Mouse (Mus musculus) neural tube, embryonic 15.5 days (tissue): Measurements from ENCODE around the gene Shb. TPM values are rescaled to one million over a fixed set of nuclear protein-coding genes. Genes with fewer than 3 reads are reported as not detected.
"Not testable (repeated sequence)": the region's sequence is repeated elsewhere in the genome, so short reads cannot be mapped to it uniquely, and the experiment has no call there.

Experiments
- ATAC-seq: fragments of 200-750 bp; cut with Nextera tagmentation; 2 replicates; pipeline ENCODE4 v1.8.0; 2017; ENCODE audit warnings: mild to moderate bottlenecking, moderate TSS enrichment, moderate library complexity; ENCODE audit not compliant: low FRiP score
- H3K27ac ChIP-seq: fragments of 300-500 bp; sonication (generic); replicated peaks from 2 replicates; pipeline ENCODE4 v1.5.1; 2015; ENCODE audit warnings: mild to moderate bottlenecking, inconsistent platforms
- H3K27me3 ChIP-seq: fragments of 300-500 bp; sonication (generic); replicated peaks from 2 replicates; pipeline ENCODE4 v1.6.1; 2015; ENCODE audit warnings: inconsistent platforms
- H3K36me3 ChIP-seq: fragments of 300-500 bp; sonication (generic); 2 replicates; pipeline ENCODE4 v1.6.1; 2015; ENCODE audit warnings: inconsistent platforms
- H3K4me1 ChIP-seq: fragments of 300-500 bp; sonication (generic); 2 replicates; pipeline ENCODE4 v1.6.1; 2015; ENCODE audit warnings: inconsistent platforms
- H3K4me2 ChIP-seq: fragments of 300-500 bp; sonication (generic); 2 replicates; pipeline ENCODE4 v1.6.1; 2015; ENCODE audit warnings: inconsistent platforms, mild to moderate bottlenecking, moderate library complexity
- H3K4me3 ChIP-seq: fragments of 300-500 bp; sonication (generic); replicated peaks from 2 replicates; pipeline ENCODE4 v1.5.1; 2015; ENCODE audit warnings: mild to moderate bottlenecking, inconsistent platforms
- H3K9ac ChIP-seq: fragments of 300-500 bp; sonication (generic); replicated peaks from 2 replicates; pipeline ENCODE4 v1.6.1; 2015; ENCODE audit warnings: mild to moderate bottlenecking, inconsistent platforms
- H3K9me3 ChIP-seq: fragments of 300-500 bp; sonication (generic); replicated peaks from 2 replicates; pipeline ENCODE4 v1.6.1; 2016; ENCODE audit warnings: inconsistent platforms
- WGBS: fragments of 180-500 bp; shearing (Covaris S2); methylation state at CpG from one replicate; pipeline ENCODE4 v1.1.7; 2015; ENCODE audit warnings: mixed read lengths; 5-methylcytosine and 5-hydroxymethylcytosine counted together
- polyA plus RNA-seq: library from polyadenylated mRNA; unstranded; fragments of >200 nt; fragmentation: Nextera tagmentation; extraction: Ambion mirVana; gene quantifications from 2 replicates; pipeline ENCODE4 v1.2.1, GENCODE M21; 2015

Shb gene
- polyA plus RNA-seq, 1 experiment from 2014 or later = 3.9 TPM

DNA sequence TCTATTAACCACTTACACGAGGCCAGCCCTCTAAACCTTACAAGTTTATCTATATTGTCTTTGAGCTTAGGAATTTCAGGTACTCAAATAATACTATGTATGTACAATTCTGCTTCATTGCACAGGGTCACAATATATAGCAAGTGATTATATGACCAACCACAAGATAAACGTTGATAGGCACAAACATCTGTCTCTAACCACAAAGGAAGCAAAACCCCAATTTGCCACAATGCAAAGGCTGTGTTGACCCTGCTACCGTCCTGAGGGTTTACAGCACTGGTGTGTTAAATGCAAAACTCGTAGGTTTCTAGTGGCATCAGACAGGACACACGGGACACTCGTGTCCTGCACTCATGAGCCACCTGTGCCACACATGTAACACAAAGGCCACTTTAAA lies 136.1 kb downstream of the Shb start:
- peaks cover 33% of the 10 kb centered on the region for H3K36me3 ChIP-seq
- H3K9ac ChIP-seq = not testable (repeated sequence)
- 88% methylated on average over 6 of the region's 6 CpGs for WGBS

DNA sequence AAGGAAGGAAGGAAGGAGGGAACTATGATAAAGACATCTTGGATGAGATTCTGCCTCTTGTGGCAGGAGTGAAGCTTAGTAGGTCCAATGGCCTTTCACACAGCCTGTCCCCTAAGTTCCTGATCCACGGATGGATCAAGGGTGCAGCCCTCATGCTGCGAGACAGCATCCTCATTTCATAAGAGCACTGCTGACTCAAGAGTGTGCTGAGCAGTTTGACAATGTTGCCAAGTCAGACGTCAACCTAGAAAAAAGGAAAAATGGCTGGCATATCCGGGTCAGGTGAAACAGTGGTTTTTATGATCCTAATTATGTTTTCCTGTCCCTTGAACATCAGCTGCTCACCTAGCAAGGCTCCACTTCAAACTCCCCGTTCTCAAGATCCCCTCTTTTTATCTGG lies 138.6 kb downstream of the Shb start:
- H3K4me3 ChIP-seq = no peak overlapping the region
- ATAC-seq = no peak
- no peak overlapping the region for H3K27ac ChIP-seq
- H3K9ac ChIP-seq = no peak overlapping the region
- no peaks in the 10 kb centered on the region for H3K4me1 ChIP-seq
- no peaks in the 10 kb centered on the region for H3K27me3 ChIP-seq
- 83% methylated on average over 5 of the region's 5 CpGs for WGBS
- H3K9me3 ChIP-seq = no peaks in the 10 kb centered on the region
- peaks cover 17% of the 10 kb centered on the region for H3K36me3 ChIP-seq
- no peak overlapping the region for H3K4me2 ChIP-seq

More for the DNA sequence above, 136.1 kb downstream of the Shb start:
- not testable (repeated sequence) for H3K27me3 ChIP-seq, H3K27ac ChIP-seq, H3K4me2 ChIP-seq, H3K4me1 ChIP-seq, H3K4me3 ChIP-seq, ATAC-seq, H3K9me3 ChIP-seq

DNA sequence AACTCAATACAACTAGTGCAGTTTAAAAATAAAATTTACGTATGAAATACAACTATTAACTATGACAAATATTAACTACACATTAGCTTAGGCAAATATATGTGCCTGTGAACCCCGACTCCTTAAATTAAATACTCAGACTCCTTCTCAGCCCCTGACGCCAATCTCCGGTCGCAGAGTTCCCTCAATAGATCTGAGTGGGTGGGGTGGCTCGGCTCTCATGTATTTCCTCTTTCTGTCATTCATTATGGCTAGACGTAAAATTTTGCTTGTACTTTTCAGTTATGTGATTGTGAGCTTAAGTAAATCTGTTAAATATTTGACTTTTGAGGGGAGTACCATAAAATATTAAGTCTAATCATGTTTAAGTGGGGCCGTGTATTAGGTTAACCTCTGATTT lies 139.3 kb downstream of the Shb start:
- ATAC-seq = no peak

DNA sequence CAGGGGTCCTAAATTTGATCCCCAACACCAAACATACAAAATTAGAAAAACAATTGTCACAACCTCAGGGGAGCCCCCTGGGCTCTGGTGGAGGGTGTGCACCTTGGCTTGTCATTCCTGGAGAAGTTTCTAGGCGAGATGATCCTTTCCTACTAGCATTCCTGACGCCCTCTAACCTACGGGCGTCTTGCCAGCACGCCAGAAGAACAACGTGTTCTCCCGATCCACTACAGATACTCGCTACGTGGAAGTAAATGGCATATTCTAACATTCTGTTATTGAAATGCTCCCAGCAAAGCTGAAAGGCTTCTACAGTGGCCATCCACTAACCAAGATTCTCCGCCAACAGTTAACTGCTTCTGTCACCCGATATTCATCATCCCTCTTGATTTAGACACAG lies 139.7 kb downstream of the Shb start:
- Histone ChIP-seq H3K36me3 (peaks cover 7% of the 10 kb centered on the region; the same call in 1 of the 2 replicates), H3K27me3 (no peaks in the 10 kb centered on the region), H3K4me1 (no peaks in the 10 kb centered on the region), H3K9me3 (no peaks in the 10 kb centered on the region), H3K9ac (no peak overlapping the region), H3K4me2 (no peak overlapping the region), H3K4me3 (no peak overlapping the region), H3K27ac (no peak overlapping the region)
- 80% methylated on average over 11 of the region's 11 CpGs for WGBS
- no peak for ATAC-seq

More for the DNA sequence above, 139.3 kb downstream of the Shb start:
- no peaks in the 10 kb centered on the region for H3K27me3 ChIP-seq
- no peaks in the 10 kb centered on the region for H3K9me3 ChIP-seq
- 89% methylated on average over 8 of the region's 8 CpGs for WGBS
- no peak overlapping the region for H3K9ac ChIP-seq
- peaks cover 11% of the 10 kb centered on the region for H3K36me3 ChIP-seq
- no peak overlapping the region for H3K4me2 ChIP-seq
- H3K27ac ChIP-seq = no peak overlapping the region
- no peaks in the 10 kb centered on the region for H3K4me1 ChIP-seq
- no peak overlapping the region for H3K4me3 ChIP-seq

DNA sequence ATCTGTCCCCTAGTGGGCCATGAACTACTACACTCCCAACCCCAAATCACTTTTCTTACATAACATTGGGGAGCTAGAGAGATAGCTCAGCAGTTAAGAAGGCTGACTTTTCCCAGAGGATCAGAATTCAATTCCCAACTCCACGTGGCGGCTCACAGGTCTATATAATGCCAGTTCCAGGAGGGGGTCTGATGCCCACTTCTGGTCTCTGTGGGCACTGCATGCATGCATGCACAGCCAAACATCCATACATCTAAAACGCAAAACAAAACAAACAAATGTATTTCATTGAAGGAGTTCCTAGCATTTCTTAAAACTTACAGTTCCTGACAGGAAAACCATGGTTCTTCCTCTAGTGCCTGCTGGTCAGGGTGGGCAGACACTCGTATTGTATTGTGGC lies 140.2 kb downstream of the Shb start:
- no peak for ATAC-seq
- Histone ChIP-seq H3K27me3 (no peaks in the 10 kb centered on the region), H3K4me3 (no peak overlapping the region), H3K4me2 (no peak overlapping the region), H3K4me1 (no peaks in the 10 kb centered on the region), H3K27ac (no peak overlapping the region), H3K9ac (no peak overlapping the region), H3K9me3 (no peaks in the 10 kb centered on the region), H3K36me3 (peaks cover 5% of the 10 kb centered on the region; the same call in 1 of the 2 replicates)
- 73% methylated on average over 4 of the region's 4 CpGs for whole genome bisulfite sequencing

DNA sequence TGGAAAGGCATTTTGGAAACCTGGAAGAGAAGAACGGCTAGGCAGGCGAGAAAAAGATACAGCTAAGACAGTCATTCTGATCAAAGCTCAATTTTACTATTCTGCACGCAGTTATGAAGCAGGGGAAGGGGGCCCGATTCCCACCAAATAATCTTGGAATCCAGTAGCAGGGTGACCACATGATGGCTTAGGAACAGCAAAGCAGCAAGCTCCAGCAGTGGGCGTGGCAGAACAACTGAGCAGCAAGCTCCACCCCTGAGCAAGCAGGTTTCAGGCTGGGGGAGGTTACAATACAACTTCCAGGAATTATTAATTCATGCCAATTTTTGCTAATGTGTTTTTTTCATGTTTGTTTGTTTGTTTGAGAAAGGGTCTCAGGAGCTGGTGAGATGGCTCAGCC lies 145.0 kb downstream of the Shb start:
- H3K36me3 ChIP-seq, H3K9ac ChIP-seq, H3K27ac ChIP-seq, H3K4me1 ChIP-seq, H3K27me3 ChIP-seq, H3K4me3 ChIP-seq, H3K9me3 ChIP-seq, H3K4me2 ChIP-seq, ATAC-seq: not testable (repeated sequence)
- WGBS = over 99% methylated on average over 5 of the region's 5 CpGs

DNA sequence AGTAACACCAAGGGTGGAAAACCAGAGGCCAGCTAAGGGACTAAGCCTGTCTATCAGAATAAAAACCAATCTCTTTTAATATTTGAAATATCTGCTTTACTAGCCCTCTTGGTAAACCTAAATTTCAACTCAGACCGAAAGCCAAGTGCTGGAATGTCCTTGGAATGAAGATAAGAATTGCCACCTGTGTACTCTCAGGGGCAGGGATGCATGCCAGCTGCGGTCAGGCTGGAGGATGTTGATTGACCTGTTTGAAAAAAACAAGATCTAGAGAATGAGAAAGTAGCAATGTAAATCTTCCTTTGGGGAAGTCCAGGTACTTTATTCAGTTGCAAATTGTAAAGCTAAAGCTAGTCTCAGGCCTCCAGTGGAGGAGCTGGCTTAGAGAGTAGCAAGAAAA lies 150.1 kb downstream of the Shb start:
- H3K27ac ChIP-seq, H3K36me3 ChIP-seq, H3K4me3 ChIP-seq, H3K4me1 ChIP-seq, H3K4me2 ChIP-seq, H3K27me3 ChIP-seq, H3K9me3 ChIP-seq, H3K9ac ChIP-seq, ATAC-seq: not testable (repeated sequence)
- WGBS = 79% methylated on average over 2 of the region's 2 CpGs

DNA sequence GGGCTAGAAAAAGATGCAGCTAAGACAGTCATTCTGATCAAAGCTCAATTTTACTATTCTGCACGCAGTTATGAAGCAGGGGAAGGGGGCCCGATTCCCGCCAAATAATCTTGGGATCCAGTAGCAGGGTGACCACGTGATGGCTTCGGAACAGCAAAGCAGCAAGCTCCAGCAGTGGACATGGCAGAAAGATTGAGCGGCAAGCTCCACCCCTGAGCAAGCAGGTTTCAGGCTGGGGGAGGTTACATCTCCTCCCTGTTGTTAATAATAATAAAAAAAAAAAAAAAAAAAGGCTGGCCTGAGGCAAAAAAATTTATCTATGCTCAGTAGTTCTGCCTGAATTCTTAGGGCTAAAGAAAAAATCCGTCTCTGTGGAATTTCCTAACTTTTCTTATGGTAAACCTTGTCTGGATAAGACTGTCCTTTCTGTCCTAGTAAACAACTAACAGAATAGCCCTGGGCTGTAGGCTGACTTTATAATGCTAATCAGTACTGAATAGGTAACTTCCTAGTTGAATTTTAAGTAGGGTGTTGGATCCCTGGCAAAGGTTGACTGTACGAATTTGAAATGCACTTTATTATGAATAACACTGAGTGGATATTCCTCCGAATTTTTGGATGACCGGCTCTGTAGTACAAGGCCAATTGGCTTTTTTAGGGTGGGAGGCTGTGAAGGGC lies 151.2 kb downstream of the Shb start:
- not testable (repeated sequence) for H3K4me2 ChIP-seq, H3K27me3 ChIP-seq, H3K27ac ChIP-seq, H3K9ac ChIP-seq, H3K4me1 ChIP-seq, H3K9me3 ChIP-seq, H3K4me3 ChIP-seq, ATAC-seq
- WGBS = 88% methylated on average over 10 of the region's 10 CpGs
- H3K36me3 ChIP-seq = peaks cover 11% of the 10 kb centered on the region

DNA sequence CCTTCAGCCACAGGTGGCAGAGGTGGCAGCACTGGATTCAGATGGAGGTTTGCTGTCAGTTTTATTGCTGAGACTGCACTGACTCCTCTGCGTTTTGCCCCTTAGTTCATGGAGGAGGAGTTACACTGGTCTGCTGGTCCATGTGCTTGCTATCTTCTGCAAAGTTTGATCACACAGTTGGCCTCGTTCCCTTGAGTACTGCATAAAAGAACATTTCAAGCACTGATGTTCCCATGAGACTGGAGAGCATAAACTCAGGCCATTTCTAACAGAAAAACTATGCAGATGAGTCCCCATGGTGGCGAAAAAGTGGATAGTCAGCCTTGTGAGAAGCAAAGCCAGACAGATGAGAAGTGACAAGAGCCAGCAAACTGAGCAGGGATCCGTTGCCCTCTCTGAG lies 155.7 kb downstream of the Shb start:
- no peaks in the 10 kb centered on the region for H3K4me1 ChIP-seq
- no peak overlapping the region for H3K27ac ChIP-seq
- ATAC-seq = no peak
- H3K9ac ChIP-seq = no peak overlapping the region
- no peak overlapping the region for H3K4me2 ChIP-seq
- H3K27me3 ChIP-seq = no peaks in the 10 kb centered on the region
- WGBS = 87% methylated on average over 4 of the region's 4 CpGs
- no peaks in the 10 kb centered on the region for H3K9me3 ChIP-seq
- peaks cover 49% of the 10 kb centered on the region for H3K36me3 ChIP-seq
- H3K4me3 ChIP-seq = no peak overlapping the region

DNA sequence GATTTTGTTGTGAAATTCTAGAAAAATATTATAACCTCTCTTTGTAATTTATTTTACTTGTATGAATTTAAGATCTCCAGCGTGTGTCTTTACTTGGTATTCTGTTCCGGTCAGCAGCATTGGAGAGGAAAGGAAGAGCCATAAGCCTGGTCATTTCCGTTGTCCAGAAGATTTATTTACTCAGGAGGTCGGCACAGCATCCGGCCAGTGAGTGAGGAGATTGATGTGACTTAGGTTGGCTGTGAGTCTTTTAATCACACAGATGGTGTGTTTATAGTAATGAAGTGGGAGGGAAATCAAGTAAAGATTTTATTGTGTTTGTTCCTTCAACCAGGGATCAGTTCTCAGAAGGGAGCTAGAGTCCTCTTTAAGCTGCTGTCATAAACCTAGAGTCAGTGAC lies 157.4 kb downstream of the Shb start:
- peaks cover 61% of the 10 kb centered on the region for H3K36me3 ChIP-seq
- no peaks in the 10 kb centered on the region for H3K9me3 ChIP-seq
- no peak overlapping the region for H3K27ac ChIP-seq
- no peak overlapping the region for H3K4me2 ChIP-seq
- ATAC-seq = no peak
- H3K4me3 ChIP-seq = no peak overlapping the region
- no peak overlapping the region for H3K9ac ChIP-seq
- no peaks in the 10 kb centered on the region for H3K4me1 ChIP-seq
- H3K27me3 ChIP-seq = no peaks in the 10 kb centered on the region
- 69% methylated on average over 5 of the region's 5 CpGs for WGBS
